Mouse (Mus musculus) layer of hippocampus, postnatal 25 days (tissue): ENCODE measurements around the gene Hnrnpa1. TPM values are rescaled to one million over a fixed set of nuclear protein-coding genes. Genes with fewer than 3 reads are reported as not detected.
"Not testable (repeated sequence)": the region's sequence is repeated elsewhere in the genome, so short reads cannot be mapped to it uniquely, and the experiment has no call there.

Experiments
- DNase-seq, 2 experiments: peaks; one replicate each; pipeline ENCODE4 v3.0.0; 2022; ENCODE audit warnings: mixed read lengths in 2 of 2, low spot score in 1 of 2; ENCODE audit errors: extremely low spot score in 1 of 2
- total RNA-seq, 2 experiments: library from RNA; stranded (reverse); gene quantifications; 2 replicates each; pipeline ENCODE4 v1.2.3; 2021

The Hnrnpa1 gene
- total RNA-seq, 2 experiments from 2014 or later: 253 to 258 TPM

GRCm38 (mm10) chr15:103239685-103240159 lies 510 bp upstream of the Hnrnpa1 start, which contains the start of gene Cbx5:
Cbx5 (minus strand) TSS chr15:103239816.
- peak; percentile 87 to 91 for DNase-seq

DNA sequence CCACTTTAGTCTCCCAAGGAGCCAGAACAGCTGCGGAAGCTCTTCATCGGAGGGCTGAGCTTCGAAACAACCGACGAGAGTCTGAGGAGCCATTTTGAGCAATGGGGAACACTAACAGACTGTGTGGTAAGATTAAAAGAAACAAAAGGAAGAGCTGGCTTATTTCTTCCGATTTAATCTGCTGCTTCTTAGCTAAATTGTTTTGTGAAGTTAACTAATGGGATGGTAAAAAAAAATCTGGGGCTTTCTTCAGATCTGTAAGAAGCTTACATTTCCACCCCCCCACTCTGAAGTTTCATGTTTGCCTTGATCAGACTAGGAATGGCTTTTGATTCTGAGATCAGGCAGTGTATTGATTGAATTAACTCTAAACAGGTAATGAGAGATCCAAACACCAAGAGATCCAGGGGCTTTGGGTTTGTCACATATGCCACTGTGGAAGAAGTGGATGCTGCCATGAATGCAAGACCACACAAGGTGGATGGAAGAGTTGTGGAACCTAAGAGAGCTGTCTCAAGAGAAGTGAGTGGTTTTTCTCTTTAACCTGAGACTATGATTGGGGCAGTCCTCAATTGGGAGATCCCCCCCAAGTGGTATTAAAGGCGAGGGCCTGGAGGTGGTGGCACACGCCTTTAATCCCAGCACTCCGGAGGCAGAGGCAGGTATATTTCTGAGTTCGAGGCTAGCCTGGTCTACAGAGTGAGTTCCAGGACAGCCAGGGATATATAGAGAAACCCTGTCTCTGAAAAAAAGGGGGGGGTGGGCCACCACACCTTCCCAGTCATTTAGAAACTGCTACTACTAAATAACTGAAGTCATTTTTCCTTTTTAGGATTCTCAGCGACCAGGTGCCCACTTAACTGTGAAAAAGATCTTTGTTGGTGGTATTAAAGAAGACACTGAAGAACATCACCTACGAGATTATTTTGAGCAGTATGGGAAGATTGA lies 1.1 kb downstream of the Hnrnpa1 start:
- DNase-seq: not testable (repeated sequence)

DNA sequence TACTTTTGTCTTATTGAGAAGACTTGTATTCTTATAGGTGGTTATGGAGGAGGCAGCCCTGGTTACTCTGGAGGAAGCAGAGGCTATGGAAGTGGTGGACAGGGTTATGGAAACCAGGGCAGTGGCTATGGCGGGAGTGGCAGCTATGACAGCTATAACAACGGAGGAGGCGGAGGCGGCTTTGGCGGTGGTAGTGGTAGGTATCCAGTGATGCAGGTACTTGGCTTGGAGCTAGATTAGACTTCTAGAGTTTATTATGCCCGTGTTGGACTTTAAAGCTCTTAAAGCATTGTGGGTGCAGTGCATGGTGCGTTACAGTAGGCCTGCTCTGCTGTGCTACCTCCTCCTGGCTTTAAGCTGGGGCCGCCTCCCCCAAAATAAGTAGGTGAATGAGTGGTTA lies 2.7 kb downstream of the Hnrnpa1 start:
- no peak for DNase-seq

DNA sequence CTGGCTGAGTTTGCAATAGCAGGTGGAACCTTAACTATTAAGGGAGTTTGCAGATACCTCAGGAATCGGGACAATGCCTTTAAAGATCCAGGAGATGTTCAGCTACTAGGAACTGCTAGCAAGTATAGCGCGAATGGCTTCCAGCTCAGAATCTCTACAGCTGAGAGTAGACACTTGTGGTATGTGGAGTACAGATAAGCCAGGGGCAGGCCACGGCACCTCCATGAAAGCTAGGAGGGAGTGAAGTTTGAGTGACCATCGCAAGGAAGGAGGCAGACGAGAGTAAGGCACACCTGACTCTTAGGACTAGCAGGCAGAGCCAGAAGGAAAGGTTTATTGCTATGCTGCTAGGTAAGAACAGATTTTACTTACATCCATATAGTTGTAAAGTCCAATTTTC lies 5.4 kb downstream of the Hnrnpa1 start:
- DNase-seq: no peak

DNA sequence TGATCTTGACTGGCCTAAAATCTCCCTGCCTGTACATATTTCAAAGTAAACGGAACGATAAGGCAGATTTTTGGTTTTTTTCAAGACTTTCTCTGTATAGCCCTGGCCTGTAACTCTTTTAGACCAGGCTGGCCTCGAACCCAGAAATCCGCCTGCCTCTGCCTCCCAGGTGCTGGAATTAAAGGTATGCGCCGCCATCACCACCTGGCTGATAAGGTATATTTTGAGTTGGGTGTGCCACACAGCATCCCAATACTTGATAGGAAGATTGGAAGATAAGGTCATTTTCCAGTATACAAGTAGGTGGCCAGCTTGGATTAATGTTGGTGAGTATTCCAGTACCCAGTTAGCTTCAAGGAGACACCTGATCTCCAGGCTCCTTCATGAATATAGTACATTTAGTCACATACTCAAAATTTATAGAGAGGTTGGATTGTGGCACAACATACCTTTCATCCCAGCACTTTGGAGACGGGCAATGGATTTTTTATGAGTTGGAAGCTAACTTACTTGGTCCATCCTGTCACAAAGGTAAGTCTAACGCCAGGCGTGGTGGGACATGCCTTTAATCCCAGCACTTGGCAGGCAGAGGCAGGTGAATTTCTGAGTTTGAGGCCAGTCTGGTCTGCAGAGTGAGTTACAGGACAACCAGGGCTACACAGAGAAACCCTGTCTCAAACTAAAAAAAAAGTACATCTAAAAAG lies 7.0 kb downstream of the Hnrnpa1 start:
- DNase-seq: no peak

GRCm38 (mm10) chr15:103247782-103248400 lies 7.7 kb downstream of the Hnrnpa1 start:
- DNase-seq: no peak

DNA sequence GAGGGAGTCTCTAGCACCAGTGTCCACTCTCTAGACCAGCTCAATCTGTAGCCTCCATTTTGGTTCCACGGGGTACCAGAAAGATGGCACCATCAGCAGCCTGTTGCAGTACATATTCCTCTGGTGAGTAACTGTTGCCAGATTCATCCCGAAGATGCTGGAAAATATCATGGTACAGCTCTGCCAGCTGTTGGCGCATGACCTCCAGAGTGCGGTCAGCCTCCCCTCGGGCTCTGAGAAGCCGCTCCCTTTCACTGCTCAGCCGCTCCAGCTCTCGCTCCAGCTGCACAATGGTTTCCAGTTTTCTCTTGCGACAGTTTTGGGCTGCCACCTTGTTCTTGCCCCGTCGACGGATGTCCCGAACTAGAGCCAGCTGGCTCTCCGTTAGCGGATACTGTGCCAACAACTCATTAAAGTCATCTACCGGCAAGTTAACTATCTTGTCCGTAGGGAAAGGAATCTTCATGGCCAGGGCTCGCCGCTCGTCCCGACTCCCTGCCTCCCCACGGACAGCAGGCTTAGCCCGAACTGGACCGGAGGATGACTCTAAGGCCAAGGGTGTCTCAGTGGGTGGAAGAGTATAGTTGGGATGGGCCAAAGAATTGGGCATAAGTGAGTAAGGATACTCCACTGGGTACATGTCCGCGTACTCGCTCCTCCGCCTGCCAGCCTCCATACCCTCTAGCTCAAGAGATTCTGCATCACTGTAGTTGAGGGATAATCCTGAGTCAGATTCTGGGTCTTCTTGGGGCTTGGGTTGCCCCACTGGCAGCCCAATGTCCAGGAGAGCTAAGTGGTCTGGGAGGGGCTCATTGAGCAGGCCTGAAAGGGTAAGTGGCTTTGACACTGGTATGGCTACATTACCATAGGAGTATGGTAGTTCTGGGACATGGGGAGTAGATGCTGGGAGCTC lies 8.4 kb downstream of the Hnrnpa1 start:
- peak in 1 of 2 experiments; percentile 13 for DNase-seq

GRCm38 (mm10) chr15:103249511-103249910 lies 9.3 kb downstream of the Hnrnpa1 start:
- DNase-seq: not testable (repeated sequence)

DNA sequence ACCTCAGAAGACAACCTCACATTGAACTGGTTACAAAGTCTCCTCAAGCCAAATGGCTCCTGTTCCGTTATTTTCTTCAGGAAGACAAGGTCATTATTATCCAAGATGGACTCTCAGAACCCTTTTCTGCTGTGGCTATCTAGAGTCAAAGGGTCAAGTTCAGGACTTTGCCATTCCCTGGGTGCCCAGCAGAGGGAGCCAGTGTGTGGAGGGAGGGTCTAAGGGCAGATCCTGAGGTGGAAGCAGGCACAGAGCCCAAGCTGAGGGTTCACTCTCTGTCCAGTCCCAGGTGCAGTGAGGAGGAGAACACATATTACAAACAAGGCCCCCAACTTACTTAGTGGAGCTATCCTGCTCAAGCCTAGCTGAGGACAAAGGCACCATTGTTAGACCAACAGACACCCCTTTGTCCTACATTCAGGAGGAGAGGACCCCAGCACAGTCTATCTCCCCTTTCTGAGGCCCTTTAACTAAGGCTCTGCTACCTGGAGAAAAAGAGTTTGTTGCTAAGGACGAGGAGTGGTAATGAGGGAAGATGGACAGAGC lies 10.0 kb downstream of the Hnrnpa1 start:
- DNase-seq: peak; percentile 30 to 69

DNA sequence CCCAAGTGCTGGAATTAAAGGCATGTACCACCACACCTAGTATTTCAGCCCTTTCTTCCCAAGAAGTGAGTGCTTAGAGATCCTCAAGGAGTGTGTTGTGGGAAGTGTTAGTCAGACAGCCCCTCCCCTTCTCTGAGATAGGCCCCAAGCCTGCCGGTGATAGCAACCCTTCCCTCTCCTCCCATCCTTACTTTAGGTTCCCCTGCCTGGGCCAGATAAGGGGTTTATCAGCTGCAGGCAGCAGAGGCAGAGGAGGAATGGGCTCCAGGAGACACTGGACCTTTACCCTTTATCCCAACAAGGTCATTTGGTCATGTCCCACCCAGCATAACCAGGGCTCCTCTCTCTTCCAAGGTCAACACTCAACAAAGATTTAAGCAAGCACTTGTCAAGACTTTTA lies 11.4 kb downstream of the Hnrnpa1 start:
- DNase-seq: no peak

GRCm38 (mm10) chr15:103252660-103253059 lies 12.4 kb downstream of the Hnrnpa1 start:
- DNase-seq: no peak

GRCm38 (mm10) chr15:103253352-103253751 lies 13.1 kb downstream of the Hnrnpa1 start:
- no peak for DNase-seq

DNA sequence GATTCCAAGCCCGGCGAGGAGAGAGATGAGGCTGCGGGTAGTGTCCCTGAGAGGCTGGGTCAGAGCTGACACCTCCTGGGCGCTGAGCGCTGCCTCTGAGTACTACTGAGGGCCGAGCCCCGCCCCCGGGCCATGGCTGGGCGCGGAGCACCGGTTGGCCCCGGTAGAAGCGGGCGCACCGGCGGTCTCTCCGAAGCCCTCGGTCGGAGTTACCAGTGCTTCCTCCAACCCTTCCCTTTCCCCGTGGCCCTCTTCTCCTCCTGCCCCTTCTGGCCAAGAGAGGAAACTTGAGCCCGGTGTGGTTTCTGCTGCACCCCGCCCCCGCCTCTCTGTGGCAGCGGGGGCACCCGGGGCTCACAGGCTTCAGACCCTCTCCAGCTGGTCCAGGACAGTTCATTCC lies 14.9 kb downstream of the Hnrnpa1 start:
- no peak for DNase-seq

GRCm38 (mm10) chr15:103256210-103256986 lies 16.2 kb downstream of the Hnrnpa1 start:
- no peak for DNase-seq

DNA sequence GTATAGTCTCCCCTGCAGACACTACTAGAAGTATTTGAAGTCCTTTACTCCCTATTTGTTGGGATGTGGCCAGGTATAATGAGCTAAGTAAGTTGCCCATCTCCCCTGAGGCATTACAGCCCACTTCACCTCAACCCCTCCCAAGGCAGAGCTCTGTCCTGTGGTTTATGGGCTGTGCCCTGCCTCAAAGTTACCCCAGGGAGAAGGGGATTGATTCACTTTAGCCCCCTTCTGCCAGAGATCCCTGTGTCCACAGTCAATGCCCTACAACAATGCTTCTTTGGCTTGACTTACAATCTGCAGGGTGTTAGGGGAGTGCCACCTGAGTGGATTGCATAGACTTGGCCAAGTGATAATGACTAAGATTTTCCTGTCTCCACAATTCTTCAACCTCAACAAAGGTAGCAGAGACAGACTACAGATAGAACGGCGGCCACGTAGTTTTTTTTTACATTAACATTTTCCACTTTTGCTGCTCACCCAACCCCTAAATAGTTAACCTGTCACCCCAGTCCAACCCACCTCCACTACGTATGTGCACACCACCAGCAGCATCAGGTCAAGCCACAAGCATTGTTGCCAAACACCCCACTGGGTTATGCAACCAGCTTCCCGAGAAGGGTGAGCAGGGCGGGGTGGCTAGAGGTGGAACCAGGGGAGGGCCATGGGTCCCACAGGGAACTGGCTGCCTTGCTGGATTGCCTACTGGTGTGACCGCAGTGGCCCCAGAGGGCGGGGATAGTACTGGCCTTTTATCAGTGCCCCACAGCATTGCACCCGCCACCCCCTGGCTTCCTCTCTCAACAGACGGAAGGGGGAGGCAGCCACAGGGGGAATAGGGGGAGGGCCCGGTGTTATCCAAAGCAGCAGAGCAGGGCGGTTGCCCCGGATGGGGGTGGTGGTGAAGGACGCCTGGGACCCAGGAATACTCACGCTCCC lies 17.8 kb downstream of the Hnrnpa1 start, which contains the start of gene Nfe2:
Nfe2 (minus strand) TSS at position 614 of the 939 bp plus-strand sequence.
- DNase-seq: no peak

- DNase-seq: no peak
Observed at GRCm38 (mm10) chr15:103259162-103259561, 18.9 kb downstream of the Hnrnpa1 start.

- DNase-seq: no peak
Observed at GRCm38 (mm10) chr15:103259989-103260388, 19.8 kb downstream of the Hnrnpa1 start.

- DNase-seq: no peak
Observed at GRCm38 (mm10) chr15:103264794-103265193, 24.6 kb downstream of the Hnrnpa1 start.
